Mouse (Mus musculus): ENCODE results near the gene Heatr4.
"Not testable (repeated sequence)": the region's sequence is repeated elsewhere in the genome, so short reads cannot be mapped to it uniquely, and the experiment has no call there.

Heatr4 gene

GRCm38 (mm10) chr12:83984752-83985151 lies at the start of gene Heatr4:
Gene Heatr4, minus strand, starts transcription at chr12:83984852.
- CTCF ChIA-PET: interaction anchor here in 1 of 4 experiments (0.6 kb wide), 1 partner anchor 49 kb away, joined by 6 read pairs; no protein-coding TSS in a partner anchor
- POLR2A ChIA-PET: interaction anchor here in 3 of 4 experiments (0.6 to 0.9 kb wide), 3 partner anchors 17 to 70 kb away, joined by 3 to 4 read pairs (median 3); partner anchors contain the start of gene Riox1 (in 1 of the 3)

- ChIA-PET POLR2A (no interaction called here), CTCF (interaction anchor here in 1 of 4 experiments (1.0 kb wide), 1 partner anchor 27 kb away, joined by 3 read pairs; no protein-coding TSS in a partner anchor)
These were observed 49.5 kb upstream of the Heatr4 start for GRCm38 (mm10) chr12:84034108-84034507.

- CTCF ChIA-PET: not testable (repeated sequence)
- POLR2A ChIA-PET: interaction anchor here in 1 of 4 experiments (1.0 kb wide), 1 partner anchor 24 kb away, joined by 3 read pairs; the partner anchor contains the start of gene Acot1
These were observed 48.6 kb upstream of the Heatr4 start for GRCm38 (mm10) chr12:84033302-84033701.

GRCm38 (mm10) chr12:84032854-84033253 lies 48.2 kb upstream of the Heatr4 start:
- POLR2A ChIA-PET: interaction anchor here in 1 of 4 experiments (1.0 kb wide), 1 partner anchor 24 kb away, joined by 3 read pairs; the partner anchor contains the start of gene Acot1
- CTCF ChIA-PET: no interaction called here

- ChIA-PET POLR2A (interaction anchor here in 2 of 4 experiments (0.6 to 1.4 kb wide), 4 partner anchors 11 to 81 kb away, joined by 3 read pairs; partner anchors contain the start of genes Acot3 (in 1 of the 2) and Riox1 (in 1 of the 2)), CTCF (interaction anchor here in 3 of 4 experiments (0.6 to 1.6 kb wide), 7 partner anchors 10 to 414 kb away, joined by 3 to 7 read pairs (median 4); partner anchors contain the start of genes Acot1 (in 1 of the 3) and Acot2 (in 1 of the 3))
These were observed 46.1 kb upstream of the Heatr4 start for GRCm38 (mm10) chr12:84030659-84031332.

- CTCF ChIA-PET: not testable (repeated sequence)
- POLR2A ChIA-PET: interaction anchor here in 1 of 4 experiments (1.1 kb wide), 1 partner anchor 20 kb away, joined by 5 read pairs; the partner anchor contains the start of gene Acot1
These were observed 44.4 kb upstream of the Heatr4 start for GRCm38 (mm10) chr12:84029043-84029442.

GRCm38 (mm10) chr12:84028328-84028727 lies 43.7 kb upstream of the Heatr4 start:
- CTCF ChIA-PET: not testable (repeated sequence)
- POLR2A ChIA-PET: interaction anchor here in 1 of 4 experiments (0.5 to 1.3 kb wide), 2 partner anchors 78 to 433 kb away, joined by 3 to 6 read pairs; partner anchors contain the start of gene Riox1

GRCm38 (mm10) chr12:84025888-84026287 lies 41.2 kb upstream of the Heatr4 start:
- POLR2A ChIA-PET: interaction anchor here in 1 of 4 experiments (1.1 kb wide), 1 partner anchor 17 kb away, joined by 3 read pairs; the partner anchor contains the start of gene Acot1

GRCm38 (mm10) chr12:84023052-84023745 lies 38.5 kb upstream of the Heatr4 start:
- POLR2A ChIA-PET: no interaction called here
- CTCF ChIA-PET: no interaction called here

More at GRCm38 (mm10) chr12:84025888-84026287, 41.2 kb upstream of the Heatr4 start:
- CTCF ChIA-PET: no interaction called here

- CTCF ChIA-PET, POLR2A ChIA-PET: not testable (repeated sequence)
These were observed 37.6 kb upstream of the Heatr4 start for GRCm38 (mm10) chr12:84022266-84022665.

GRCm38 (mm10) chr12:84020528-84020927 lies 35.9 kb upstream of the Heatr4 start:
- POLR2A ChIA-PET: interaction anchor here in 1 of 4 experiments (1.1 kb wide), 1 partner anchor 11 kb away, joined by 3 read pairs; the partner anchor contains the start of gene Acot1
- CTCF ChIA-PET: not testable (repeated sequence)

- CTCF ChIA-PET: no interaction called here
- POLR2A ChIA-PET: interaction anchor here in 1 of 4 experiments (0.5 kb wide), 1 partner anchor 99 kb away, joined by 3 read pairs; no protein-coding TSS in a partner anchor
These were observed 29.0 kb upstream of the Heatr4 start for GRCm38 (mm10) chr12:84013701-84014100.

GRCm38 (mm10) chr12:84013130-84013529 lies 28.5 kb upstream of the Heatr4 start:
- CTCF ChIA-PET: no interaction called here
- POLR2A ChIA-PET: interaction anchor here in 1 of 4 experiments (0.5 kb wide), 1 partner anchor 88 kb away, joined by 3 read pairs; no protein-coding TSS in a partner anchor

- POLR2A ChIA-PET: interaction anchor here (0.7 to 1.2 kb wide), 5 partner anchors 16 to 153 kb away, joined by 3 to 5 read pairs (median 3); partner anchors contain the start of gene Riox1 (in 1 of the 4)
These were observed 26.8 kb upstream of the Heatr4 start for GRCm38 (mm10) chr12:84011251-84012040.

GRCm38 (mm10) chr12:84010201-84010600 lies 25.5 kb upstream of the Heatr4 start:
- POLR2A ChIA-PET: interaction anchor here in 3 of 4 experiments (0.6 to 2.3 kb wide), 5 partner anchors 10 to 236 kb away, joined by 3 to 12 read pairs (median 5); partner anchors contain the start of gene Acot2 (in 2 of the 3)

More at GRCm38 (mm10) chr12:84011251-84012040, 26.8 kb upstream of the Heatr4 start:
- CTCF ChIA-PET: interaction anchor here in 2 of 4 experiments (0.7 to 1.1 kb wide), 2 partner anchors 50 to 642 kb away, joined by 4 to 6 read pairs; no protein-coding TSS in a partner anchor

GRCm38 (mm10) chr12:84009171-84009965 lies 24.7 kb upstream of the Heatr4 start, which contains the start of gene Acot1:
Gene Acot1, plus strand, starts transcription at chr12:84009490.
- ChIA-PET POLR2A (interaction anchor here in 3 of 4 experiments (0.6 to 2.3 kb wide), 17 partner anchors 9 to 439 kb away, joined by 3 to 12 read pairs (median 4); partner anchors contain the start of genes Acot2 (in 2 of the 3) and Acot6 (in 1 of the 3)), CTCF (interaction anchor here in 2 of 4 experiments (0.6 to 1.9 kb wide), 3 partner anchors 21 to 53 kb away, joined by 4 to 5 read pairs (median 4); no protein-coding TSS in a partner anchor)

More at GRCm38 (mm10) chr12:84010201-84010600, 25.5 kb upstream of the Heatr4 start:
- CTCF ChIA-PET: interaction anchor here in 2 of 4 experiments (0.6 to 0.7 kb wide), 2 partner anchors 52 to 621 kb away, joined by 3 to 4 read pairs; no protein-coding TSS in a partner anchor

GRCm38 (mm10) chr12:84008729-84009128 lies 24.1 kb upstream of the Heatr4 start:
- CTCF ChIA-PET: interaction anchor here in 1 of 4 experiments (1.0 to 1.9 kb wide), 2 partner anchors 22 to 52 kb away, joined by 4 to 5 read pairs; no protein-coding TSS in a partner anchor
- POLR2A ChIA-PET: interaction anchor here in 2 of 4 experiments (0.8 to 2.3 kb wide), 14 partner anchors 8 to 411 kb away, joined by 3 to 12 read pairs (median 4); partner anchors contain the start of genes Acot2 (in 2 of the 2) and Acot6 (in 1 of the 2)

Measured in embryonic stem cell, embryonic (primary cell).